Mouse (Mus musculus) naive thymus-derived CD4-positive, alpha-beta T cell, adult 5 months (primary cell): ENCODE measurements around the gene Nol9. TPM values are rescaled to one million over a fixed set of nuclear protein-coding genes. Genes with fewer than 3 reads are reported as not detected.

ENCODE experiments used
- polyA plus RNA-seq: library from polyadenylated mRNA; unstranded; fragments of 100-300 nt; shearing (Covaris generic); gene quantifications from one replicate; pipeline ENCODE4 v1.2.1, GENCODE M21; 2017

Nol9 gene
- polyA plus RNA-seq = 47.1 TPM

DNA sequence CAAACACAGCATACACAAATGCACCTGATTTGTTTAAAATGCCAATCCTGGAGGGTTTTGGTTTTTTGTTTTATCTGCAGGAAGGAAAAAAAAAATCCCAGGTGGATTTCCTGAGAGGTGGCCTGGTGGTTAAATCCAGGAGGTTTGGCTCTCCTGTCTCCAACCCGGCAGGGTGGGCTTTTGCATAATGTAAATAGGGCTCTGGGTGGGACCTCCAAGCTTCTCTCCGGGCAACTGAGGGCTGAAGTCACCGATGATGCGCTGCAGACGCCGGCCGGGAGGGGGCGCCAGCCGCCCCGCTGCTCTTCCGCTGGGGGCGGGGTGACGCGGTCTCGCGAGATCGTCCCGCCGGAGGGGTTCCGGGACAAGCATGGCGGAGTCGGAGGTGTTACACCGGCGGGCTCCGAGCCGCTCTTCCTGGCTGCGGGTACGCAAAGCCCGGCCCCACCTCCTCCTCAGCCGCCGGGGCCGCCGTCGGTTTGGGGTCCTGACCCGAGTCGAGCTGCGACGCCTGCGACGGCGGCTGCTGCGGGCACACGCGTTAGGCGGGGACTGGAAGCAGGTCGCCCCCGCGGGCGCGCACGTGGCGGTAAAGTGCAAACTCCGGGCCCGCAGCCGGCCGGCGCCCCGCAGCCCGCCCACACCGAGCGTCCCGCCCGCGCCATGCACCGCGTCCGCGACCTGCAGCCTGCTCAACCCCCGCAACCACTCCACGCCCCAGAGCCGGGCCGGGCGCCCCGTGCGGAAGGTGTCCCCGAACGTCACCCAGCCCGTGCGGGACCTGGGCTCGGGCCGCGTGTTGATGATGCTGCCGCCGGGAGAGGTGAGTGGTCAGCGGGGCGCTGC, at the start of gene Nol9:
Nol9 (plus strand) TSS at position 337 of the 846 bp plus-strand sequence.

DNA sequence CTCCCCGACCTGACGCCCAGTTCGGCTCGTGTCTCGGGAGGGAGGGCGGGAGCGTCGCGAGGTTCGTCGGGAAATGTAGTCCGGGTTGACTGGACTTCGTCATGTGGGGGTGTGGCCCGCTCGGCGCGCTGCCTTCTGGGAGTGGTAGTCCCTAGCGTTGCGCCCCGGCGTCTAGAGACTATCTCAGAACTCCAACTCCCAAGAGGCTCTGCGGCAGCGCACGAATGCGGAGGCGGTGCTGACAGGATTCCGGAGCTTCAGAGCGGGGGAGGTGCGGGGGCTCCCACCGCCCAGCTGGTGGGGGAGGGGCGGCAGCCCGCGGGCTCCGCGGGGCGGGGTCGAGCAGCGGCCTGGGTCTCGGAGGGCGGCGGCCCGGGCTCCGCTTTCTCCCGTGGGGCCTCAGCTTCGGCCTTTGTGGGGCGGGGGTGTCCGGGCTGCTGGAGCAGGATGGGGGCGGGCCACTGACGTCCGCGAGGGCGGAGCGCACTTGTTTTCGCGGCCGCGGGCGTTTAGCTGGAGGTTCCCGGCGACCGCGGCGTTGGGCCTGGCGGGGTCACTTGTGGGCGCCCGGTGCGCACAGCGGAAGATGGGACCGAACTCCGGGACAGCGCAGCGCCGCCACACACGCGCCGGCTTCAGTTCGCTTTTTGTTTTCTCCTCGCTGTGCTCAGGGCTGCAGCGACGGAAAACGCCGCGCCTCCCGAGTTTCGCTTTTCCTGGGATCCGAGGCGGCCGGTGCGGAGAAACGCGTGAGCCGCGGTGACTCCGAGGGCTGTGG, 42.8 kb upstream of the Nol9 start, which contains the start of gene Phf13:
Phf13 (minus strand) TSS at position 86 of the 778 bp plus-strand sequence.

DNA sequence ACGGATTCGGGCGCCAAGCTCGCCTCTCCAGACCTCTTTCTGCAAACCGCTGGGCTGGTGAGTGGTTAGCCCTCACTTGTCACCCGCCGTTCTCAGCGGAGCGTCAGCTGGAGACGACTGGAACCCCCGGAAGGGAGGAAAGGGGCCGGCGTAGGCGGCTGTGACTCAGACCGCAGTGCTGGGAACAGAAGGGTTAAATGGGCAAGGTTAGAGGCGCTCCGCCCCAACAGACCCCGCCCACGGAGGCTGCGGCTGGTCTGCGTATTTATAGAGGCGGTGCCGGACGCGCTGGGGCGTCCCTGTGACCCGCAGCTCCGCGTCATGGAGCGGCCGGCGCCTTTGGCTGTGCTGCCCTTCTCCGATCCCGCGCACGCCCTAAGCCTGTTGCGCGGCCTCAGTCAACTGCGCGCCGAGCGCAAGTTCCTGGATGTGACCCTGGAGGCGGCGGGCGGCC, 30.5 kb upstream of the Nol9 start, which contains the start of gene Klhl21:
Klhl21 (plus strand) TSS at position 182 of the 454 bp plus-strand sequence.

DNA sequence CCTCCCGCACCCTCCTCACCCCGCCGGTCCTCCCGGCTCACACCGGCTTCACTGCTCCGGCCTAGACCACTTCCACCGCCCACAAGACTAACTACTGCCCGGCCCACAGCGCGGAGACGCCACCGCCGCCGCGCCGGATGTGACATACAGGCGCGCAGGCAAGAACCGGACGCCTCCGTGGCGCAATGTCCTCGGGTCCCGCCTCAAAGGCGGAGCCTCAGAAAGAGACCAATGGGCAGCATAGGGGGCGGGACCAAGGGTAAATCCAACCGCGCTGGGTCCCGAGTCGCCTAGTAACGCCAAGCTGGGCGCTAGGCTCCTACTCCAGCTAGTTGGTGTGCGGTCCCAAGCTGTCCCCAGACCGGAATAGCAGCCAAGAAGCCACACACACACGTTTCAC, 11.6 kb upstream of the Nol9 start, which contains the start of gene Zbtb48:
Zbtb48 (minus strand) TSS at position 148 of the 400 bp plus-strand sequence.

GRCm38 (mm10) chr4:152038225-152038984, 716 bp upstream of the Nol9 start, which contains the start of gene Tas1r1:
TSS of gene Tas1r1 (minus strand) at chr4:152038568.

GRCm38 (mm10) chr4:152072121-152072601, 33.0 kb downstream of the Nol9 start, which contains the start of gene Plekhg5:
TSS of gene Plekhg5 (plus strand) at chr4:152072498.

Other genes starting within 250 kb of the Nol9 start
- gene Camta1, start 177.4 kb upstream of the Nol9 start, polyA plus RNA-seq = 41.7 TPM
- gene Dnajc11, start 105.6 kb upstream of the Nol9 start, polyA plus RNA-seq = 44.9 TPM
- 80.1 TPM for gene Thap3, start 50.3 kb upstream of the Nol9 start, polyA plus RNA-seq
- gene Phf13, start 43.1 kb upstream of the Nol9 start, polyA plus RNA-seq = 64.0 TPM
- 56.3 TPM for gene Klhl21, start 30.5 kb upstream of the Nol9 start, polyA plus RNA-seq
- gene Zbtb48, start 11.7 kb upstream of the Nol9 start, polyA plus RNA-seq = 32.4 TPM
- not detected for gene Tas1r1, start 753 bp upstream of the Nol9 start, polyA plus RNA-seq
- 1.5 TPM for gene Plekhg5, start 33.2 kb downstream of the Nol9 start, polyA plus RNA-seq
- gene Tnfrsf25, start 76.6 kb downstream of the Nol9 start, polyA plus RNA-seq = 72.7 TPM
- gene Espn, start 113.0 kb downstream of the Nol9 start, polyA plus RNA-seq = 9.3 TPM
- gene Hes2, start 119.5 kb downstream of the Nol9 start, polyA plus RNA-seq = not detected
- 6.2 TPM for gene Acot7, start 138.8 kb downstream of the Nol9 start, polyA plus RNA-seq
- not detected for gene Gpr153, start 234.9 kb downstream of the Nol9 start, polyA plus RNA-seq